Comparison of ENCODE assay signal across 9 mouse cellular contexts in genomic region chr9:33062476-33062875, GRCm38 (mm10).
DNase-seq lines count a peak whose midpoint lies in the region; ATAC-seq lines count a peak whose summit lies in the region.
"Had no signal": no experiment of that assay in that cellular context is flagged by ENCODE, and none has a peak within 500 bp of the region (broad histone marks: within the 10 kb centered on the region; RNA-seq: fewer than 3 reads in every experiment).

No protein-coding gene starts in this region.

- WGBS in heart, embryonic 10.5 days, result 84% methylated on average over 4 of the region's 4 CpGs
- WGBS in liver, embryonic 11.5 days, result 86% methylated on average over 4 of the region's 4 CpGs

- H3K4me3 ChIP-seq in heart, embryonic 10.5 days, result no peak overlapping the region
- H3K4me3 ChIP-seq in liver, embryonic 11.5 days (ENCODE audit: low read depth, low read length), result no peak overlapping the region
- H3K4me3 ChIP-seq: lung, embryonic 15.5 days had no signal

- ATAC-seq in liver, embryonic 11.5 days (replicated peaks; ENCODE audit: low FRiP score), result no peak

- no peaks in the 10 kb centered on the region for H3K9me3 ChIP-seq in heart, embryonic 10.5 days
- H3K9me3 ChIP-seq in liver, embryonic 11.5 days (ENCODE audit: control insufficient read depth, low read length), result no peaks in the 10 kb centered on the region
- H3K9me3 ChIP-seq: lung, embryonic 15.5 days had no signal

- H3K27me3 ChIP-seq in heart, embryonic 10.5 days (ENCODE audit: insufficient read depth, poor library complexity, severe bottlenecking), result no peaks in the 10 kb centered on the region
- H3K27me3 ChIP-seq in liver, embryonic 11.5 days (replicated peaks; ENCODE audit: control insufficient read depth, insufficient read depth, low read length), result no peaks in the 10 kb centered on the region
- H3K27me3 ChIP-seq: lung, embryonic 15.5 days had no signal

- DNase-seq in heart, adult 8-10 months (ENCODE audit: low spot score), result peak; percentile 11
- no peak for DNase-seq in heart, embryonic 10.5 days (ENCODE audit: low spot score)
- DNase-seq in frontal cortex, adult 2 months (ENCODE audit: extremely low spot score in 1 of 2, low spot score in 1 of 2), result peak; percentile 8 to 43
- DNase-seq in layer of hippocampus, postnatal 10 days (ENCODE audit: low spot score in 2 of 2), result peak; percentile 17 to 47
- peak; percentile 67 for DNase-seq in neural tube, embryonic 10.5 days (ENCODE audit: extremely low spot score, low spot score)
- DNase-seq in liver, embryonic 11.5 days (ENCODE audit: low spot score), result no peak
- DNase-seq in spleen, postnatal 4 days (ENCODE audit: low spot score in 2 of 2), result no peak
- DNase-seq in cerebellum, adult 11-12 months, result no peak

- H3K27ac ChIP-seq in heart, embryonic 10.5 days, result no peak overlapping the region
- no peak overlapping the region for H3K27ac ChIP-seq in liver, embryonic 11.5 days (ENCODE audit: low read depth, low read length)
- H3K27ac ChIP-seq: lung, embryonic 15.5 days had no signal

- no peak overlapping the region for H3K4me2 ChIP-seq in liver, embryonic 11.5 days
- H3K4me2 ChIP-seq: lung, embryonic 15.5 days had no signal

- H3K9ac ChIP-seq in liver, embryonic 11.5 days (ENCODE audit: low read depth, low read length), result no peak overlapping the region
- H3K9ac ChIP-seq: lung, embryonic 15.5 days had no signal

- no peaks in the 10 kb centered on the region for H3K36me3 ChIP-seq in heart, embryonic 10.5 days
- no peaks in the 10 kb centered on the region for H3K36me3 ChIP-seq in liver, embryonic 11.5 days (ENCODE audit: control insufficient read depth, insufficient read depth, low read length)
- H3K36me3 ChIP-seq: lung, embryonic 15.5 days had no signal

- no peaks in the 10 kb centered on the region for H3K4me1 ChIP-seq in heart, embryonic 10.5 days
- H3K4me1 ChIP-seq in liver, embryonic 11.5 days (replicated peaks; ENCODE audit: control insufficient read depth, insufficient read depth, low read length), result no peaks in the 10 kb centered on the region
- H3K4me1 ChIP-seq: lung, embryonic 15.5 days had no signal

Comparison
In these comparisons a context has a peak if more than half of its experiments do, and no peak if none do; other contexts are left out.
1. DNase-seq: peak in heart, adult 8-10 months (single experiment), frontal cortex, adult 2 months (2 of 2), layer of hippocampus, postnatal 10 days (2 of 2) and neural tube, embryonic 10.5 days (single experiment); none in heart, embryonic 10.5 days (single experiment), liver, embryonic 11.5 days (single experiment), spleen, postnatal 4 days (0 of 2) and cerebellum, adult 11-12 months (single experiment).